Mouse (Mus musculus) 416B (cell line): ENCODE results near the gene Ncoa1.
"Not testable (repeated sequence)": the region's sequence is repeated elsewhere in the genome, so short reads cannot be mapped to it uniquely, and the experiment has no call there.

ENCODE experiments used
- DNase-seq: peaks from one replicate; pipeline ENCODE4 v3.0.0; 2011; ENCODE audit warnings: low read depth

Ncoa1 gene

DNA sequence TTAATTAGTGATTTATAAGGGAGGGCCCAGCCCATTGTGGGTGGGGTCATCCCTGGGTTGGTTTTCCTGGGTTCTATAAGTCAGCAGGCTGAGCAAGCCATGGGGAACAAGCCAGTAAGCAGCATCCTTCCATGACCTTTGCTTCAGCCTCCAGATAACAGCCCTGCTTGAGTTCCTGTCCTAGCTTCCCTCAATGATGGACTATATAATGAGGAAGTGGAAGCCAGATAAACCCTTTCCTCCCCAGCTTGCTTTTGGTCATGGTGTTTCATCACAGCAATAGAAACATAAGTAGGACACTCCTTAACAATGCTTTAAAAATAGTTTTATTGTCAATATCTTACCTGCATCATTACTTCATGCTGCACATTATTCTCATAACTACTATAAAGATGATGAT is 163.2 kb downstream of the Ncoa1 start:
- DNase-seq = peak; percentile 24

DNA sequence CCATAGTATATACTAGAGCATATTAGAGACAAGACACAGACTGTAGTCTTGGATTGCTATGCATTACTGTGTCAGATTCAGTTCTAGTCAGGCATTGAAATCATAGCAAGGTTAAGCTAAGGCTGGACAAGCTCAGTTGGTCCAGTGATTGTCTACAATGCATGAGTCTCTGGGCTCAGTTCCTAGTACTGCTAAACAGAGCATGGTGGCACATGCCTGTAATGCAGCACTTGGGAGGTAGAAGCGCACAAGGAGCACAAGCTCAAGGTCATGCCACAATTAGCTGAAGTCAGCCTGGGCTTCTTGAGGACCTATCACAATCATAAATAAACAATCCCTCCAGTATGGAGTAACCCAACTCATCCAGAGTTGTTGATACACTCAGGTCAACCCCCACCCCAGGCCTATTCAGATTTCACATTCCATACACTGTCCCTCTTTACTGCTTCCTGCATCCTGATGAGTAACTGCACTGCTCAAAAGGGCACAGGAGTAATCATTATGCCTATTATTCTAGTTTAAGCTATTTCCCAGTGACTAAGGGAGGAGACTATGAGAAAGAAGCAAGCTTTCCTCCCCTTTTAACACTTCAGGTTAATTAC is 170.2 kb downstream of the Ncoa1 start:
- no peak for DNase-seq

DNA sequence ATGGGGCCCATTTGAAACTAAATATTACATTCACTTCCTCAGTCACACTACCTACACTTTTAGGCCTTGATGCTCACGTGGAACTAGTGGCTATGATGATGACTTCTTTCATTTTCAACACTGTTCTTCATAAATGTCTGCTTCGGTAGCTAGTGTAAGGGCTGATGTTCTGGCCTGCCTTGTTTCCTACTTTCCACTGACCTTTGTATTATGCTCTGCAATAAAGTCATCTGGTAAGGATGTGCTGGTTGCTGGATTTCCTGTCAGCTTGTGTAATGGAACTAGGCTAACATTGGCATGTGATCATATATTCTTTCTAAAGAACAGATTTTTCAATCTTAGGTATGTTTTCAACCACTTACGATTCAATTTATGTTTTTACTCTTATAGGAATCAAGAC is 177.7 kb downstream of the Ncoa1 start:
- DNase-seq = peak; percentile 9

DNA sequence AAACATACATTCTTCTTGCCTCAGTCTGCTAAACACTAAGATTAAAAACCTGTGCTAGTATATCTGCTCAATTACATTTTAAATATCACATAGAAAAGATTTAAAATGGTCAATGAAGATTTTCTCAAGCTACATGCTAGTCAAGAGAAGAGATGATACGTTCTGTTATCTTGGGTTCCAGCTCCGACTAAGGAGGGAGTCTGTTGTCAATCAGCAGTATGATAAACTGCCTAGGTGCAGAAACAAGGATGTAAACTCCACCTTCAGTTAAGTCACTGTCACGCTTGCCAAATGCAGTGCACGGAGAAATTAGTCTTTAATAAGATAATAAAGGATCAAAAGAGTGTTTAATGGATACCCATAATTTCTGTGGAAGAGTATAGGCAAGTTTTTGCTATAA is 178.4 kb downstream of the Ncoa1 start:
- no peak for DNase-seq

DNA sequence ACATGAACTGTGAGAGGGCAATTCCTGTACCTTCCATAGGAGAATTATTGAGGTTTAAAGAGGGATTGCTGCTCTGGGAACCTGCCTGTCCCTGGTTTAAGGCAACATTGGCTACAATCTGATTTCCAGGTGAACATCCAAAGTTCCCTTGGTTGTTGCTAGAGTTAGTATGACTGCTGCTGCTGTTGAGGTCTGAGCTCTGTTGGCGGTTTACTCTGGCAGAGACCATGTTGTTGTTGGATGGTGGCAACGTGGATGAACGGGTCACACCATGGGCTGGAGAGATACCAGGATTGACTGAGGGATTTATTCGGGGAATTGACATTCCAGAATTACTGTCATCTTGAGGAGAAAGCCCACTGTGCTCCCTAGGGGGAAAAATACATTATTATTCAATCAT is 181.1 kb downstream of the Ncoa1 start:
- DNase-seq = no peak

DNA sequence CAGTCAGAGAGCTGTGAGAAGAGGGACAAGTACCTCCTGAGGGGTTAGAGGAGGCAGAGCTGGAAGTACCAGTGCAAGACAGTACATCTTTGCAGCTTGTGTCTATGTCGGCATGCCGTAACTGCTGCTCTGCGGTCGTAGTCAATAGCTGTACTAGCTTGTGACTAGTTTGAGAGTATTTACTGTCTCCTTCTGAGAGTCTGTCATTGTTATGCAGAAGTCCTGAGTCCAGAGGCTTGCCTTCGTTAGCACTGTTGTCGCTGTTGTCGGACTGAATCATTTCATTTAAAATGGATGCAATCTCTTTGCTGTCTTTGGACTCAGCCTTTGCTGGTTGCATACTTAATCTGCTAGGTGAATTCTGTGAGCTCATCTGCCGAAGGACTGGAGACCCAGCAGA is 181.7 kb downstream of the Ncoa1 start:
- DNase-seq = no peak

DNA sequence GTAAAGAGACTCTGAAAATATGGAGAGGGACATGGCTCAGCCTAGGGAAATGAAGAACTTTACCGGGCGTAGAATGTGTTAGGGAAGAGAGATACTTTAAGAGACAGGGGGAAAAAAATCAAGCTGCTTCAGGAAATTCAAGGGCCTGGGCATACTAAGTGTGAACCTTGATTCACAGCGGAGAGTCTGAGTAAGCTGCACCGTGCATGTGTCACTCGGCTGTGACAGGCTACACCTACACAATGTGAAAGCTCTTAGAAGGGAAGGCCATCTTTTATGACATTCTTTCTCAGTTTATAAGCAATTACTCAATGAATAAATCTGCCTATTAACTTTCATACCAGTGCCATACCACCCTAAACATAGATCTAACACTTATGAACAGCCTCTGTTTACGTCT is 183.2 kb downstream of the Ncoa1 start:
- no peak for DNase-seq

DNA sequence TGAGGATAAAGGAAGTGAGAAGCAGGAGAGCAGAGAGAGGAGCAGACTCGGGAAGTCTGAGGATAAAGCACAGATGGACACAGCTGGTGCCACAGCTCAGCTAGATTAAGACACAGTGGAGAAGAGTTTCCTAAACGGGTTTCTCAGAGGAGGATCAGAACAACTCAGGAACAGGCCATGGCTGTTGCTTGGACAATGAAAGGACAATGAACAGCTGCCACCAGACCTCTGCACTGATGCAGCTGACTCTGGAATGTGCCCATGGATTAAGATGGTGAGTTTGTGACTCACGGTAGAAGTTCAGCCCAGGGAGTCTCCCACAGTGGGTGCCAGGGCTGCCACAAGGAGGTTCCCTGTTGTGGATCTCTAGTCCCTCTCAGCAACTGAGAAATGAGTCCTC is 191.8 kb downstream of the Ncoa1 start:
- no peak for DNase-seq

DNA sequence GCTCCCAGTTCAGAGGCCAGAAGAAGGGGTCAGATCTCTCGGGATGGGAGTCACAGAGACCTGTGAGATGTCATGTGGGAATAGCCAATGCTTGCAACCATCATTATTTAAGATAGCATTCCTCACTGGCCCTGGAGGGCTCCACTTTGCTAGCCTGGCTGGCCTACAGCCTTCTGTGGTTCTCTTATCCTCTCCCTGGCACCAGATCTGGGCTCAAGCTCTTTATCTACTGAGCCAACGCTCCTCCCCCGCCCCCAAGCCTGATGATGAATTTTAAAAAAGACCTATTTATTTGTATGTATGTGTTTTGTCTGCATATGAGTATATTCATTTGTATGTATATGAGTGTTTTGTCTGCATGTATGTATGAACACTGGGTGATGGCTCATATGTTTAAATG is 197.1 kb downstream of the Ncoa1 start:
- no peak for DNase-seq

DNA sequence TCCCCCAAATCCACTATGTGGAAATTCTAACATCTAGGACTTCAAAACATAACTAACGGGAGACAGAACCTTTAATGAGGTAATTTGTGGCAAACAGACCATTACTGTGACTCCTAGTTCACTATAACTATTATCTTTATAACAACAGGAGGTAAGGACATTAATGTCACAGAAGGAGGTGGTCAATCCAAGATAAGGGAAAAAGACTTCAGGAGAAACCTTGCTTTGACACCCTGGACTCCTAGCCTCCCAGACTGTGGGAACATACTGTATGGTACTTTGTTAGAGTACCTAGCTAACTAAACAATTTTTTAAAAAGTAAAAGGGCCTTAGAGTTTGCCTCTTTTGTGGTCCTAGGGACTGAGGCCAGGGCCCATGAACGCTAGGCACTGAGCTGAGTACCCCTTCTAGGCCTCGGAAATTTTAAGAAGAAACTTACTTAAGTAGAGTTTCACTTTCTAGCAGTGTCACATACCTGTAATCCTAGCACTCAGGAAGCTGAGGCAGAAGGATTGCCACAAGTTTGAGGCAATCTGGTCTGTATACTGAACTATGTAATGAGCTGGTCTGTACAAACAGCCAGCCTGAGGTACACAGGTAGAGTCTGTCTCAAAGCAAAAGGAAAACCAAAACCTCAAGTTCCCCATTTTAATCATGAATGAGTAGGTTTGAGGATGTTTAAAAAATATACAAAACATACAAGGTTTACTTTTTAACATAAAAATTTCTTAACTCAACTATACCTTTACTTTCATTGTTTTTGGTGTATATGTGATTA is 197.8 kb downstream of the Ncoa1 start:
- peak; percentile 47 for DNase-seq

DNA sequence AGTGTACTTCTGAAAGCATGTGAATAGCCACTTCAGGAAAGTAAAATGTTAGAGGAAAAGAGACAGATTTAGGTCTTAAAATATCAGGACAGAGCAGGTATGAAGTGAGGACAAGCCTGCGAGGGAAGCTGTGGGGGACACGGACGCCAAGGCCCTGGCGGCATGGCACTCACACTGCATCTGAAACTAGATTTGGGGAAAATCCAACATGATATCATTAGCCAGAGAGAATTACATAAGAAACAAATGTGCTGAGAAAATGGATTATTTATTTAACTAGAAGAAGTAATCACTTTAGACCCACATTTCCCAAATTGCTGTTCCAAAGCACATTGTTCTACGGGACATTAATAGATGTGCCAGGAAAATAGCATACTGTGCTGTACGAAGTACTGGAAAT is 205.9 kb downstream of the Ncoa1 start:
- DNase-seq = no peak

DNA sequence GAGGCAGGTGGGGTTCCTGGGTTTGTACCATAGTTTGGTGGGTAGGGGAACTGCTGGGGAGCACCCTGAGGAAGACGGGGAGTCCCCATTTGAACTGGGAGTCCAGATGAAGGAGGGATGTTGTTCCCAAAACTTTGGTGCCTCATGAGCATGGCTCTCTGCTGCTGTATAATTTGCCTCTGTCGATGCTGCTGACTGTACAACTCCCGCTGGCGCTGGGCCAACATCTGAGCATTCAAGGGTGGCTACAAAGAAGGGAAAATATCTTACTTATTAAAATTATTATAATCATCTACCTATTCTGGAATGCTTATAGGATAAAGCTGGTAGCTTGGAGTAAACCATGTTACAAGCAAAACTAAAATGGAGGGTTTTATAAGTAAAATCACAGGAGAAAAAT is 209.2 kb downstream of the Ncoa1 start:
- no peak for DNase-seq

DNA sequence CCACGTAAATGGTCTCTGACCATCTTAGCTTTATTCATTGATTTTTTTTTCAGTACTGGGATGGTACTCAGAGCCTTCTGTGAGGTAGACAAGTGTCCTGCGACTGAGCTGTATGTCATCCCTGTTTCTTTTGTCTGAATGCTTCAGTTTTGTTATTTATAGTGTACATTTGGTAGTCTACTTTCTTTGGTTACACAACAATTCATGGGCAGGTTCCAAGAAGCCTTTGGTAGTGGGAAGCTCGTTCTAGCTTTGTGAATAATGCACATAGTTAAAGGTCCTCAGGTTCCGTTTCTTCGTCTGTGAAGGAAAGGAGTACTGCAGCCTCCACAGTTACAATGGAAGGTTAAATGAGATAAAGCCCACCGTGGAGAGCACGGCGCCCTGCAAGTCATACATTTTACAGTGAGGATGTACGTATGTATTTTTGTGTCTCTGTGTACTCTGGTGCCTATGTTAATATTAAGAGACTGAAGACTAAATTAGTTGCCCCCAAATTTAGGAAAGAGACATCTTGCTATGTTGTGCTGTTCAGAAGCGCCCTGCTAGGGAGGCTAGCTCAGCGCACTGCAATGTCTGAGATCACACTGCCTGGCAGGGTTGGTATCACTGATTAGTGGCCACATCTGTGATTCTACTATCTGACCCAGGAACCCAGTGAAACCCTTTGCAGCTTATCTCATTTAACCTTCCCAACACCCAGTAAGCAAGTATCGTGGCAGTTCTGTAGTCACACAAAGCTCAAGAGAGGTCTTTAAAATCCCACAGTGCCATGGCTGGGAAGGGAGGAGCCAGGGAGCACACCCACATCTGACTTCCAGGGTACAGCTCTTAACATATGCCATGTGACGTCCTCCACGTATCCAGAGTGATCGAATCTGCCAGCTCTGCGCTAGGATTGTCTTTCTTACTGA is 224.0 kb downstream of the Ncoa1 start:
- DNase-seq = no peak

DNA sequence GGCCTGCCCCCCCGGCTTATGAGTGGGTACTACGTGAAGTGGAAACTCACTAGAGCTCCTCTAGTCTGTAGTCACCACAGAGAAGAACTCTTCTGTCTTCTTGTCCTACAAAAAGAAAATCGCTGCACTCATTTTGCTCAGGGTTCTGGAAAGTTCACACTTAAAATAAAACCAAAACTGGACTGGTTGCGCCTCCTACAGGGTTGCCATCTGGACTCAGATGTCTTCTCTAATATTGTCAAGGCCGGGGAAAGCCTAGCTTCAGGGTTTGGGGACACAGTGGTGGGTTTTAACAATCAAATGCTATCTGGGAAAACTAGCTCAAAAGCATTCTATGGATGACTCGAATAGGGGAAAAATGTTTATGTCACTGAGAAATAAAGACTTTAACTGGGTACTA is 227.2 kb downstream of the Ncoa1 start:
- no peak for DNase-seq

DNA sequence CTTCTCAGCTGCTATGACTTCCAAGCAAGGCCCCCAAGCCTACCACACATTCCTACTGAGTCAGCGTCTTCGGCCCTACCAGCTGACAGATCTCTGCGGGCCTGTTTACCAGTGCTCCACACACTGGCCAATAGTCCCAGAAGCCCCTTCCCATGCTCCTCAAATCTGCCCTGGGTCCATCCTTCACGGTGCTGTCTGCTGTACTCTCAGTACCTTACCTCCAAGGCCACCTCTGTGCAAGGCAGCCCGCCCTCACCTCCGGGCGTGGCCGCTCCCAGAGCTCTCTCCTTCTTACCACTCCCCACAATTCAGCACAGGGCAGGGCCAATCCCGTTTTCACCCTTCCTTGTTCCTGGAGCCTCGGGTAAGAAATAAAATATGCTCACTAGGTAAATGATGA is 231.2 kb downstream of the Ncoa1 start:
- no peak for DNase-seq

DNA sequence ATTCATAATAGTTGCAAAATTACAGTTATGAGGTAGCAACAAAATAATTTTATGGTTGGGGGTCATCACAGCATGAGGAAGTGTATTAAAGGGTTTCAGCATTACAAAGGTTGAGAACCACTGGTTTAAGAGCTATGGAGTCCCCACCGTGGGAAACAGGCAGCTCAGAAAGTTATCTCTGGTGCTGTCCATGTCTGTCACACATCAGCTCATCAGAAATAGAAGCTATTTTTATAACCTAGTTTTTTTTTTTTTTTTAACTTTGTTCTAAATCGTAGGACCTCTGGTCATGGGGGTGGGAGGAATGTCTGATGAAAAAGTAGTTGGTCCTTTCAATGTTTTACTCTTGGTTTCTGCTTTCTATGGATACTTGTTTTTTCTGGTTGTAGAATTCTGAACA is 233.2 kb downstream of the Ncoa1 start:
- DNase-seq = no peak

DNA sequence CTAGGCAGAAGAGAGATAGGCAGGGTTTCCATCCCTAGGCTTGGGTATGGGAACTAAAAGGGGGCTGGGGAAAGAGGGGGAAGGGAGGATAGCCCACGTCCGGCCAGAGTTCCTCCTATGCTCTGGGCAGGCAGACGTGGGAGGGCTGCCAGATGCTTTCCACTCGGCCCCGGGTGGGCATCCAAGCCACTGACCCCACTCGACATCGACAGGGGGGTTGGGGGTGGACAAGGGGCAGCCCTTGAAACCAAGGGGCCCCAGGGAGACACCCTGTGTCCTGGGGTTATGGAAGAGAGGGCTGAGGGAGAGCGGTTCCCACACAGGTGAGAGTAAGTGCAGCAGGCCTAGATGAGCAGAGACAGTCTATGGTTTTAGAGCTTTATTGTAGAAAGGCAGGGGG is 236.7 kb downstream of the Ncoa1 start:
- not testable (repeated sequence) for DNase-seq

DNA sequence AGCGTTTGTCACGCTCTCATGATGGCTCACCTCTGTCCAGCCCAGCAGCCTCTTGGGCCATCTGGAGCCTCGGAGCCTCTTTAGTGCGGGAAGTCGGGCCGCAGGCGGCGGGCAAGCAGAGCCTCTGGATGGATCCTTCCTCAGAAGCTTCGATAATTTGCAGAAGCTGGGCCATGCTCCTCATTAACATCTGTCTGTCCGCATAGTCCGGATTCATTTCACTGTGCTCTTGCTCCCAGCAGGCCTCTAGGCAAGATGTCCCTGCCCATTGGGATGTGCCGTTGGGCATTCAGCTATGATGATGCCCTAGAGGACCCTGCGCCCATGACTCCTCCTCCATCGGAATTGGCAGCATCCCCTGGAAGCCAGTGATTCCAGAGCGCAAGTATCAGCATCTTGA is 239.5 kb downstream of the Ncoa1 start:
- no peak for DNase-seq

DNA sequence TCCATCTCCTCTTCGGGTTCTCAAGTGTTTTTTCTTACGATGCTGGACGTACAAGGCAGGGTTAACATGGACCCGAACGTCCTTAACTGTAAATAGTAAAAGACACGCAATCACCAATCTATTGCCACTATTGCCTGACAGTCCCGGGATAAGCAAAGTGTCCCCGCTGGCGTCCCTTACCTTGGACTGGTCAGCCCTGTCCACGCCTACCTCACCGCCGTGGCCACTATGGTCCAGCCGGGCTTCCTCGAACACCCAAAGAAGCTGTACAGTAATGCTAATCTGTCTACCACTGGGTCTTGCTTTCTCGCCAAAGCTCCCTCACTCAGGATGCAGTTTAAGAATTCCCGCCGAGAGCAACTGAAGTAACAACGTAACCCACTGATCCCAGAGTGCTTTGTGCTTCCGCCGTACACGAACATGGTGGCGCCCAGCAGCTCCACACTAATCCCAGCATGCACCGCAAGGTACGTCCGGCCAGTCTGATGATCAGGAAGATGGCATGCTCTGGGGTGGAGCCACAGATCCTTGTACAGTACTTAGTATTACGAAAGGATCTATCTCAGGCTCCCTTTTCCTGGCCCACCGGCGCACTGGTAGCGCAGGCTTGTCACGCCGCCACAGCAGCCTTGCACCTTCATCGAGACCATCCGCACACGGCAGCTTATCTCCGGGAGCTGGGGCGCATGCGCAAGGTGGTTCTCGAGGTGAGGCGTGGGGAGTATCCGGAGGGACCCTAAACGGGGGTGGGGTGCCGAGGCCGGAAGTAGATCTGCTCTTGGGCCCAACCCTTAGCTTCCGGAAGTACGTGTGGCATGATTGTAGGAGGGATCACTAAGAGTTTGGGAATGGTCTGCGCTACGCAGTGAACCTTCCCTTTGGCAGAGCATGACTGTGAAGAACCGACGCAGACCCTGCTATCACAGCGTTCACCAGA is 243.1 kb downstream of the Ncoa1 start, which contains the start of the genes Ptrhd1 and Cenpo:
Gene Ptrhd1, plus strand, starts transcription at position 456 of the 937 bp plus-strand sequence.
Gene Cenpo, minus strand, starts transcription at position 723 of the 937 bp plus-strand sequence.
- DNase-seq = peak; percentile 99

DNA sequence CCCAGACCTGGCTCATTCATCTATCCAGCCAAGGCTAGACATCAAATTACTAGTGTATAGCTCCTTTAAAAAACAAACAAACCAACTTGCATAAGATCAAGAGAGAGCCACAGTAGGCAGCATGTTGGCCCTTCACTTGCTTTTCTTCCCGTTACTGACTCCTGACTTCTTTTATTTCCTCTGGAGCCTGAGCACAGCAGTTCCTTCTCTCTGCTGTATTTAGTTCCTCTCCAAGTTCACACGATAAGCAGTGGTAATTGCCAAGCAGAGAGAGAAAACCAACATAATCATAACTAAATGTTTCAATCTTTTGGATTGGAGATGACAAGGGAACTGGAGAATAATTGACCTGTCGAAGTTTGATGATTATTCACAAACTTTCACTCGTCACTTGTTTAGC is 244.2 kb downstream of the Ncoa1 start:
- DNase-seq = peak; percentile 48

DNA sequence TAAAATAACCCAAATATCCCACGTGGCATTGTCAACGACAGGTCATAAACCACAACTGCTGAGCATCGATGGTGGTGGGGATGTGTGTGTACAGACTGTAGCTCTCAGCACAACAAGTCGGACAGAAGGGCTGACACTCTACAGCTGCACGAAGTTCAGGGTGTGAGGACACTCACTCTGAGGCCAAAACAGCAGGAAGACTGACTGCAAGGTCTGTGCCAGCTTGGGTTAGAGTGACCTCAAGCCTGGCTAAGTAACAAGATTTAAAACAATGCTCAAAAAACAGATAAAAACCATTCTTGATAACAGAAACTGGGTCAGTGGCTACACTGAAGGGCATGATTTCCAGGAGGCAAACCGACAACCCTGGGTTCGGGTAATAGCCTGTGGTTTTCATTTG is 246.8 kb downstream of the Ncoa1 start:
- DNase-seq = no peak

DNA sequence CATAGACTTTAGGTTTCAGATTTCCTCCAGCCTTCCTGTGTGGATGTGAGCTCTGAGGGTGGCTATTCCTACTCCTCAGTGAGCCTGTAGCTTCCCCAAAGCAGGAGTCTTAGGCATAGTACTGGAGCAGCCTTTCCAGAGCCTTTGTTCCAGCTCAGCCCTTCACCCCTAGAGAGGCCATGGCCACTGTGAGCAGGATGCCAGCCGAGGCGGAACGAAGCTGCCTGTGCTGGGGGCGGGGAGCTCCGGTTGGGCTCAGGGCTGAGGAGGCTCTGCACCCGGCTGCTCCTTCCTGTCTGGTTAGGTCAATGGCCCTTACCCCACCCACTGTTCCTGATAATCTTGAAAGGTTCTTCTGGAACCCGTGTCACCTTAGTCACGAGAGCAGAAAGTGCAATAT is 264.1 kb downstream of the Ncoa1 start:
- DNase-seq = no peak
